Mouse (Mus musculus): ENCODE data around the gene Tango2. TPM values are rescaled to one million over a fixed set of nuclear protein-coding genes. Genes with fewer than 3 reads are reported as not detected.

Tango2 gene
- polyA plus RNA-seq, 1 experiment = 23.5 TPM

- H3K27ac ChIP-seq (replicated peaks; ENCODE audit: low read depth, low read length) = no peak overlapping the region
- H3K4me3 ChIP-seq (ENCODE audit: insufficient read depth, low read depth, low read length) = no peak overlapping the region
These were observed 39.1 kb upstream of the Tango2 start for GRCm38 (mm10) chr16:18386972-18387371.

GRCm38 (mm10) chr16:18386451-18386850 is 38.5 kb upstream of the Tango2 start:
- Histone ChIP-seq H3K4me3 (ENCODE audit: insufficient read depth, low read depth, low read length) (no peak overlapping the region), H3K27ac (replicated peaks; ENCODE audit: low read depth, low read length) (no peak overlapping the region), H3K4me1 (ENCODE audit: control insufficient read depth, insufficient read depth, insufficient read length, low read length) (no peaks in the 10 kb centered on the region)

More at GRCm38 (mm10) chr16:18386972-18387371, 39.1 kb upstream of the Tango2 start:
- no peaks in the 10 kb centered on the region for H3K4me1 ChIP-seq (ENCODE audit: control insufficient read depth, insufficient read depth, insufficient read length, low read length)

- H3K4me3 ChIP-seq (ENCODE audit: insufficient read depth, low read depth, low read length) = no peak overlapping the region
These were observed 37.5 kb upstream of the Tango2 start for GRCm38 (mm10) chr16:18385411-18385810.

GRCm38 (mm10) chr16:18384659-18385058 is 36.8 kb upstream of the Tango2 start:
- Histone ChIP-seq H3K4me3 (ENCODE audit: insufficient read depth, low read depth, low read length) (no peak overlapping the region), H3K4me1 (ENCODE audit: control insufficient read depth, insufficient read depth, insufficient read length, low read length) (no peaks in the 10 kb centered on the region), H3K27ac (replicated peaks; ENCODE audit: low read depth, low read length) (no peak overlapping the region)

More at GRCm38 (mm10) chr16:18385411-18385810, 37.5 kb upstream of the Tango2 start:
- Histone ChIP-seq H3K27ac (replicated peaks; ENCODE audit: low read depth, low read length) (no peak overlapping the region), H3K4me1 (ENCODE audit: control insufficient read depth, insufficient read depth, insufficient read length, low read length) (no peaks in the 10 kb centered on the region)

GRCm38 (mm10) chr16:18384211-18384610 is 36.3 kb upstream of the Tango2 start:
- Histone ChIP-seq H3K27ac (replicated peaks; ENCODE audit: low read depth, low read length) (no peak overlapping the region), H3K4me3 (ENCODE audit: insufficient read depth, low read depth, low read length) (no peak overlapping the region), H3K4me1 (ENCODE audit: control insufficient read depth, insufficient read depth, insufficient read length, low read length) (no peaks in the 10 kb centered on the region)

- Histone ChIP-seq H3K27ac (replicated peaks; ENCODE audit: low read depth, low read length) (no peak overlapping the region), H3K4me3 (ENCODE audit: insufficient read depth, low read depth, low read length) (no peak overlapping the region), H3K4me1 (ENCODE audit: control insufficient read depth, insufficient read depth, insufficient read length, low read length) (no peaks in the 10 kb centered on the region)
These were observed 35.9 kb upstream of the Tango2 start for GRCm38 (mm10) chr16:18383756-18384155.

GRCm38 (mm10) chr16:18383045-18383726 is 35.3 kb upstream of the Tango2 start:
- Histone ChIP-seq H3K4me3 (ENCODE audit: insufficient read depth, low read depth, low read length) (no peak overlapping the region), H3K27ac (replicated peaks; ENCODE audit: low read depth, low read length) (no peak overlapping the region), H3K4me1 (ENCODE audit: control insufficient read depth, insufficient read depth, insufficient read length, low read length) (no peaks in the 10 kb centered on the region)

GRCm38 (mm10) chr16:18381621-18382258 is 33.8 kb upstream of the Tango2 start:
- Histone ChIP-seq H3K4me1 (ENCODE audit: control insufficient read depth, insufficient read depth, insufficient read length, low read length) (no peaks in the 10 kb centered on the region), H3K27ac (replicated peaks; ENCODE audit: low read depth, low read length) (no peak overlapping the region), H3K4me3 (ENCODE audit: insufficient read depth, low read depth, low read length) (no peak overlapping the region)

GRCm38 (mm10) chr16:18380495-18381063 is 32.7 kb upstream of the Tango2 start:
- no peak overlapping the region for H3K4me3 ChIP-seq (ENCODE audit: insufficient read depth, low read depth, low read length)
- no peaks in the 10 kb centered on the region for H3K4me1 ChIP-seq (ENCODE audit: control insufficient read depth, insufficient read depth, insufficient read length, low read length)

GRCm38 (mm10) chr16:18379338-18380001 is 31.6 kb upstream of the Tango2 start:
- H3K27ac ChIP-seq (replicated peaks; ENCODE audit: low read depth, low read length) = no peak overlapping the region
- H3K4me1 ChIP-seq (ENCODE audit: control insufficient read depth, insufficient read depth, insufficient read length, low read length) = no peaks in the 10 kb centered on the region
- no peak overlapping the region for H3K4me3 ChIP-seq (ENCODE audit: insufficient read depth, low read depth, low read length)

More at GRCm38 (mm10) chr16:18380495-18381063, 32.7 kb upstream of the Tango2 start:
- no peak overlapping the region for H3K27ac ChIP-seq (replicated peaks; ENCODE audit: low read depth, low read length)

- no peak overlapping the region for H3K4me3 ChIP-seq (ENCODE audit: insufficient read depth, low read depth, low read length)
These were observed 30.6 kb upstream of the Tango2 start for GRCm38 (mm10) chr16:18378489-18378888.

GRCm38 (mm10) chr16:18377203-18377602 is 29.3 kb upstream of the Tango2 start:
- Histone ChIP-seq H3K4me1 (ENCODE audit: control insufficient read depth, insufficient read depth, insufficient read length, low read length) (no peaks in the 10 kb centered on the region), H3K27ac (replicated peaks; ENCODE audit: low read depth, low read length) (no peak overlapping the region), H3K4me3 (ENCODE audit: insufficient read depth, low read depth, low read length) (no peak overlapping the region)

More at GRCm38 (mm10) chr16:18378489-18378888, 30.6 kb upstream of the Tango2 start:
- Histone ChIP-seq H3K4me1 (ENCODE audit: control insufficient read depth, insufficient read depth, insufficient read length, low read length) (no peaks in the 10 kb centered on the region), H3K27ac (replicated peaks; ENCODE audit: low read depth, low read length) (no peak overlapping the region)

- Histone ChIP-seq H3K4me3 (ENCODE audit: insufficient read depth, low read depth, low read length) (no peak overlapping the region), H3K27ac (replicated peaks; ENCODE audit: low read depth, low read length) (no peak overlapping the region), H3K4me1 (ENCODE audit: control insufficient read depth, insufficient read depth, insufficient read length, low read length) (no peaks in the 10 kb centered on the region)
These were observed 28.5 kb upstream of the Tango2 start for GRCm38 (mm10) chr16:18376297-18376954.

- Histone ChIP-seq H3K27ac (replicated peaks; ENCODE audit: low read depth, low read length) (no peak overlapping the region), H3K4me3 (ENCODE audit: insufficient read depth, low read depth, low read length) (no peak overlapping the region), H3K4me1 (ENCODE audit: control insufficient read depth, insufficient read depth, insufficient read length, low read length) (no peaks in the 10 kb centered on the region)
These were observed 25.7 kb upstream of the Tango2 start for GRCm38 (mm10) chr16:18373632-18374031.

GRCm38 (mm10) chr16:18370197-18370596 is 22.3 kb upstream of the Tango2 start:
- no peak overlapping the region for H3K4me3 ChIP-seq (ENCODE audit: insufficient read depth, low read depth, low read length)
- H3K4me1 ChIP-seq (ENCODE audit: control insufficient read depth, insufficient read depth, insufficient read length, low read length) = no peaks in the 10 kb centered on the region
- no peak overlapping the region for H3K27ac ChIP-seq (replicated peaks; ENCODE audit: low read depth, low read length)
